Mouse (Mus musculus): Measurements from ENCODE around the gene Col24a1. TPM values are rescaled to one million over a fixed set of nuclear protein-coding genes. Genes with fewer than 3 reads are reported as not detected.

The Col24a1 gene
- polyA plus RNA-seq, 1 experiment from 2014 or later: 0.10 TPM

GRCm38 (mm10) chr3:145548441-145549415 is 256.5 kb downstream of the Col24a1 start:
- ChIA-PET POLR2A (interaction anchor here (0.5 to 1.4 kb wide), 3 partner anchors 8 to 76 kb away, joined by 3 read pairs; no protein-coding TSS in a partner anchor), CTCF (interaction anchor here (0.8 to 1.0 kb wide), 2 partner anchors 29 to 30 kb away, joined by 3 read pairs; no protein-coding TSS in a partner anchor)
- TF ChIP-seq CTCF (IDR thresholded peaks at IDR 0.05): no peak
- no peak for DNase-seq (ENCODE audit: low read depth, low spot score)
- no peak for ATAC-seq
- in situ Hi-C loops (cut with MboI; ENCODE audit: low pct_unique_long_range_greater_than_20kb): no loop called here
- H3K27me3 ChIP-seq: no peaks in the 10 kb centered on the region

DNA sequence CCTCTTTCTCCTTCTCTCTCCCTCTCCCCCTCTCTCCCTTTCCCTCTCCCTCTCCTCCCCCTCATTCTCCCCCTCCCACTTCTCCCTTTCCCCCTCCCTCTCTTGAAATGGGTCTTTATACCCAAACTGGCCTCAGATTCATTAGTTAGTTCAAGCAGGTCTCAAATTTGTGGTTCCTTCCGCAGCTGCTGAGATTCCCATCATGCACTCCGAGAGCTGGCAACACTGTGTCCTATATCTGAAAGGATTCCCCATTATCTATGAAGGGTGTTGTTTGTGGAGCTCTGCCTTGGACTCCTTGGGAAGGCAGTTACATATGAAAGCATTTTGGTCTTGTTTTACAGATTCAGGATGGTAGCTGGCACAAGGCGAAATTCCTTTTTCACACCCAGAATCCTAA is 257.9 kb downstream of the Col24a1 start:
- CTCF ChIA-PET: no interaction called here
- POLR2A ChIA-PET: no interaction called here
- no peaks in the 10 kb centered on the region for H3K27me3 ChIP-seq
- DNase-seq (ENCODE audit: low read depth, low spot score): no peak
- ATAC-seq: no peak
- TF ChIP-seq CTCF (IDR thresholded peaks at IDR 0.05): no peak
- in situ Hi-C loops (cut with MboI; ENCODE audit: low pct_unique_long_range_greater_than_20kb): loop anchor here (25.0 kb wide), 1 partner anchor 138 kb away; no protein-coding TSS in a partner anchor

GRCm38 (mm10) chr3:145554388-145554787 is 262.1 kb downstream of the Col24a1 start:
- ATAC-seq: no peak
- no peak for TF ChIP-seq CTCF (IDR thresholded peaks at IDR 0.05)
- in situ Hi-C loops (cut with MboI; ENCODE audit: low pct_unique_long_range_greater_than_20kb): loop anchor here (25.0 kb wide), 1 partner anchor 142 kb away; no protein-coding TSS in a partner anchor
- no peaks in the 10 kb centered on the region for H3K27me3 ChIP-seq
- ChIA-PET CTCF (no interaction called here), POLR2A (no interaction called here)
- DNase-seq (ENCODE audit: low read depth, low spot score): no peak

DNA sequence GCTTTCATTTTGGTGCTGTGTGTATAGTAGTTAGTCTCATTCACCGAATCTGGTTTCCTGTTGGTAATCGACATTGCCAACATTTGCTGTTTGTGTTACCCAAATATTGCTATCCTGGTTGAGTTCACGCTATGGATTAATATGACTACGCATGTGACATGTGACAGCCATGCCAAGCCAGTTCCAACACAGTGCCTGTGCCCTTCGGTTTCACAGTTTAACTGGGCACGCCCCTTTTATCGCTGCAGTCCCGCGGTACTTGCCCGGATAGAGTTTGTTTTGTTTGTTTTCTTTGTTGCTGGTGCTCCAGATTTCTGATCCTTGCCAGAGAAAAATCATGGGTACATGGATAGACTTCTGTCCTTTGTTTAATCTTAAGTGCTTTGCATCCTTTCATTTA is 263.9 kb downstream of the Col24a1 start:
- TF ChIP-seq CTCF (IDR thresholded peaks at IDR 0.05): no peak
- POLR2A ChIA-PET: no interaction called here
- DNase-seq (ENCODE audit: low read depth, low spot score) (no peak), ATAC-seq (no peak)
- H3K27me3 ChIP-seq: no peaks in the 10 kb centered on the region
- in situ Hi-C loops (cut with MboI; ENCODE audit: low pct_unique_long_range_greater_than_20kb): loop anchor here (25.0 kb wide), 1 partner anchor 144 kb away; no protein-coding TSS in a partner anchor
- CTCF ChIA-PET: no interaction called here

- ChIA-PET CTCF (no interaction called here), POLR2A (no interaction called here)
- peak; percentile 55 for DNase-seq (ENCODE audit: low read depth, low spot score)
- TF ChIP-seq CTCF (IDR thresholded peaks at IDR 0.05): no peak
- H3K27me3 ChIP-seq: no peaks in the 10 kb centered on the region
- in situ Hi-C loops (cut with MboI; ENCODE audit: low pct_unique_long_range_greater_than_20kb): loop anchor here (25.0 kb wide), 1 partner anchor 147 kb away; no protein-coding TSS in a partner anchor
- ATAC-seq: no peak
Measured at GRCm38 (mm10) chr3:145559675-145560074, 267.4 kb downstream of the Col24a1 start.

- no peaks in the 10 kb centered on the region for H3K27me3 ChIP-seq
- DNase-seq (ENCODE audit: low read depth, low spot score) (no peak), ATAC-seq (peak; percentile 47)
- CTCF ChIA-PET: interaction anchor here (1.6 kb wide), 1 partner anchor 20 kb away, joined by 3 read pairs; no protein-coding TSS in a partner anchor
- in situ Hi-C loops (cut with MboI; ENCODE audit: low pct_unique_long_range_greater_than_20kb): loop anchor here (25.0 kb wide), 1 partner anchor 148 kb away; no protein-coding TSS in a partner anchor
- POLR2A ChIA-PET: no interaction called here
- TF ChIP-seq CTCF (IDR thresholded peaks at IDR 0.05): no peak
Measured at GRCm38 (mm10) chr3:145560117-145560516, 267.8 kb downstream of the Col24a1 start.

DNA sequence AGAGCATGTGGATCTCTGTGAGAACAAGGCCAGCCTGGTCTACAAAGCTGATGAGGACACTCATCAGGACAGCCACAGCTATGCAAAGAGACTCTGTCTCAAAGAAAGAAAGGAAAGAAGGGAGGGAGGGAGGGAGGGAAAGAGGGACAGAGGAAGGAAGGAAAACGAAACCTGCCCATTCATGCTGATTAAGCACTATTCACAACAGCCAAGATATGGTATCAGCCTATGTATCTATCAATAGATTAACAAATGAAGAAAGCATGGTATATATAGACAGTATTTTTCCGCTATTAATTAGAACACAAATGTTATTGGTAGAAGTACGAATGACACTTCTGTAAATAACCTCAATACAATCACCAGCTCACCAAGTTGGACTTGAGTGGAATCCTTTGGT is 282.2 kb downstream of the Col24a1 start:
- in situ Hi-C loops (cut with MboI; ENCODE audit: low pct_unique_long_range_greater_than_20kb): loop anchor here (25.0 kb wide), 1 partner anchor 162 kb away; no protein-coding TSS in a partner anchor
- ChIA-PET POLR2A (interaction anchor here (0.7 kb wide), 1 partner anchor 766 kb away, joined by 6 read pairs; no protein-coding TSS in a partner anchor), CTCF (interaction anchor here (0.8 to 1.1 kb wide), 2 partner anchors 165 to 337 kb away, joined by 3 read pairs; no protein-coding TSS in a partner anchor)
- H3K27me3 ChIP-seq: no peaks in the 10 kb centered on the region
- TF ChIP-seq CTCF (IDR thresholded peaks at IDR 0.05): no peak
- ATAC-seq (no peak), DNase-seq (ENCODE audit: low read depth, low spot score) (no peak)

DNA sequence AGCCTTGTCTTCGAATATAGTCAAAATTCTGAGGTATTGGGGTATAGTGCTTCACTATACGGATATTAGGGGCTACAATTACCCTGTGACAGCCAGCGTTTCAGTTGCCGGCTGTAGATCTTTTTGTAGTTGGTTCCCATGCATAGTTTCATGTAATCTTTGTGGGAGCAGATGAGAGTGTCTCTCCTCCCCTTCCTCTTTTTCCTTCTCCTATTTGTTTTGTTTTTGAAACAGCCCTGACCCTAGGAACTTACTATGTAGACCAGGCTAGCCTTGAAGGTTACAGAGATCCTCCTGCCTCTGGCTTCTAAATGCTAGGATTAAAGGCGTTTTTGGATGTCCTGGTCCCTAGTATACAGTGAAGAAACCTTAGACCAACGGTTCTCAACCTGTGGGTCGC is 283.1 kb downstream of the Col24a1 start:
- CTCF ChIA-PET: interaction anchor here (1.0 kb wide), 1 partner anchor 138 kb away, joined by 3 read pairs; no protein-coding TSS in a partner anchor

DNA sequence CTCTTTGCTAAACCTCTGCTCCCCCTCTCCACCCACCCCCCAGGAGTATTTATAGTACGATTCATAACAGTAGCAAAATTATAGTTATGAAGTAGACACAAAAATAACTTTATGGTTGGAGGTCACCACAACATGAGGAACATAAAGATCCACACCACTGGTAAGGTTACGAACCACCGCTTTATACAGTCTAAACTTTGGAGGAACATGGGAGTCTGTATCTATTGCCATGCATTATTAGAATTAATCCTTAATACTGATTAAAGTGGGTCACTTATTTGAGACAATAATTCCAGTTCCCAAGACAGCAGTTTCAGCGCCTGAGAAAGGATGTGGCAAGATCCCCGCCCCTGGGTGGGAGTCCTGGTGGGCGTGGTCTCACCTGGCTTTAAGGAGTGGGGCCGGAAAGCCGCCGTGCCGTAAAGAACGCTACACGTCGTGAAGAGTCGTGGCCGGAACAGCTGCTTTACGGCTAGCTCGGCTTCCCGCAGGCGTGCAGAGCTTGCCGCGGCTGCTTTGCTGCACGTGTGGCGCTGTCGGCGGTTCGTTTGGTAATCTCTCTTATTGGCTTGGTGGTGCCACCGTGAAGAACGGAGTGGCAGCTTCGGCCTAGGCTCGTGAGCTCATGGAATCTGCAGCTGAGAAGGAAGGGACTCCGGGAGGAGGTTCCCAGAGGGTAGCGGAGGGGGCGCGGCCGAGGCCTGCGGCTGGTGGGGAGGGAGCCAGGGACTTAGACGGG is 283.6 kb downstream of the Col24a1 start, which contains the start of gene Znhit6:
Gene Znhit6 (plus strand): TSS at position 463 of the 739 bp plus-strand sequence.
- CTCF ChIA-PET: interaction anchor here (1.0 kb wide), 2 partner anchors 138 to 164 kb away, joined by 3 read pairs; no protein-coding TSS in a partner anchor
- no peaks in the 10 kb centered on the region for H3K27me3 ChIP-seq
- DNase-seq (ENCODE audit: low read depth, low spot score) (peak; percentile 80), ATAC-seq (peak; percentile 77)
- in situ Hi-C loops (cut with MboI; ENCODE audit: low pct_unique_long_range_greater_than_20kb): no loop called here
- POLR2A ChIA-PET: interaction anchor here (0.9 kb wide), 1 partner anchor 74 kb away, joined by 3 read pairs; the partner anchor contains the start of gene Ccn1
- TF ChIP-seq CTCF (IDR thresholded peaks at IDR 0.05): no peak

More for the DNA sequence above, 283.1 kb downstream of the Col24a1 start:
- H3K27me3 ChIP-seq: no peaks in the 10 kb centered on the region
- in situ Hi-C loops (cut with MboI; ENCODE audit: low pct_unique_long_range_greater_than_20kb): no loop called here
- no peak for DNase-seq (ENCODE audit: low read depth, low spot score)
- no peak for TF ChIP-seq CTCF (IDR thresholded peaks at IDR 0.05)
- ATAC-seq: no peak
- POLR2A ChIA-PET: no interaction called here

- peak; percentile 69 for ATAC-seq
- DNase-seq (ENCODE audit: low read depth, low spot score): no peak
- in situ Hi-C loops (cut with MboI; ENCODE audit: low pct_unique_long_range_greater_than_20kb): no loop called here
- POLR2A ChIA-PET: interaction anchor here (0.9 kb wide), 1 partner anchor 73 kb away, joined by 3 read pairs; the partner anchor contains the start of gene Ccn1
- TF ChIP-seq CTCF (IDR thresholded peaks at IDR 0.05): no peak
- CTCF ChIA-PET: interaction anchor here (1.0 to 1.1 kb wide), 3 partner anchors 139 to 165 kb away, joined by 3 read pairs; no protein-coding TSS in a partner anchor
- H3K27me3 ChIP-seq: no peaks in the 10 kb centered on the region
Measured at GRCm38 (mm10) chr3:145576482-145576822, 284.2 kb downstream of the Col24a1 start.

Data from Patski (cell line).